Mouse (Mus musculus): ENCODE data around the gene Kmt2e. TPM values are rescaled to one million over a fixed set of nuclear protein-coding genes. Genes with fewer than 3 reads are reported as not detected.
A peak's percentile ranks its signal among the peaks of the same experiment; 100 is the strongest.

The Kmt2e gene
- polyA plus RNA-seq, 2 experiments: 37.3 to 87.2 TPM

- TF ChIP-seq POLR2A (IDR thresholded peaks at IDR 0.05; ENCODE audit: borderline replicate concordance, extremely low read depth, insufficient read depth, insufficient read length): no peak
- H3K27me3 ChIP-seq (ENCODE audit: control insufficient read depth, insufficient read depth, low read length): no peaks in the 10 kb centered on the region
- H3K27ac ChIP-seq (replicated peaks; ENCODE audit: low read depth, low read length): no peak overlapping the region
- no peak for DNase-seq (ENCODE audit: low spot score)
- 81% methylated on average over 1 of the region's 1 CpGs for WGBS
- no peak overlapping the region for H3K4me3 ChIP-seq (replicated peaks; ENCODE audit: low read length)
- peaks cover 32% of the 10 kb centered on the region for H3K36me3 ChIP-seq (ENCODE audit: control insufficient read depth, insufficient read depth, low read length)
- ATAC-seq (ENCODE audit: low FRiP score, low read depth): no peak
- H3K9ac ChIP-seq (ENCODE audit: low read depth, low read length, severe bottlenecking): no peak overlapping the region
- no peak overlapping the region for H3K4me2 ChIP-seq (replicated peaks; ENCODE audit: low read depth, low read length, severe bottlenecking)
- no peaks in the 10 kb centered on the region for H3K9me3 ChIP-seq (ENCODE audit: control insufficient read depth, low read length)
- H3K4me1 ChIP-seq (ENCODE audit: control insufficient read depth, insufficient read depth, low read length): peaks cover 21% of the 10 kb centered on the region
These were observed 6.7 kb upstream of the Kmt2e start for GRCm38 (mm10) chr5:23427501-23427900.

GRCm38 (mm10) chr5:23431070-23431864 is 3.0 kb upstream of the Kmt2e start:
- DNase-seq (ENCODE audit: low spot score): no peak
- Histone ChIP-seq H3K4me3 (replicated peaks; ENCODE audit: low read length) (peak overlapping the region; percentile 82), H3K36me3 (ENCODE audit: control insufficient read depth, insufficient read depth, low read length) (peaks cover 6% of the 10 kb centered on the region), H3K27ac (replicated peaks; ENCODE audit: low read depth, low read length) (no peak overlapping the region), H3K9ac (ENCODE audit: low read depth, low read length, severe bottlenecking) (0 out of 2 replicates have a peak overlapping the region, but pooled peaks have one; percentile 3), H3K27me3 (ENCODE audit: control insufficient read depth, insufficient read depth, low read length) (no peaks in the 10 kb centered on the region), H3K9me3 (ENCODE audit: control insufficient read depth, low read length) (no peaks in the 10 kb centered on the region), H3K4me2 (replicated peaks; ENCODE audit: low read depth, low read length, severe bottlenecking) (peak overlapping the region; percentile 70), H3K4me1 (ENCODE audit: control insufficient read depth, insufficient read depth, low read length) (peaks cover 21% of the 10 kb centered on the region)
- WGBS: 36% methylated on average over 10 of the region's 10 CpGs
- no peak for TF ChIP-seq POLR2A (IDR thresholded peaks at IDR 0.05; ENCODE audit: borderline replicate concordance, extremely low read depth, insufficient read depth, insufficient read length)
- ATAC-seq (ENCODE audit: low FRiP score, low read depth): no peak

- WGBS: 4% methylated on average over 10 of the region's 10 CpGs
- no peaks in the 10 kb centered on the region for H3K27me3 ChIP-seq (ENCODE audit: control insufficient read depth, insufficient read depth, low read length)
These were observed 2.1 kb upstream of the Kmt2e start for GRCm38 (mm10) chr5:23431948-23432707.

GRCm38 (mm10) chr5:23432708-23433645 is 1.3 kb upstream of the Kmt2e start:
- under 1% methylated on average over 55 of the region's 61 CpGs for WGBS
- Histone ChIP-seq H3K4me2 (replicated peaks; ENCODE audit: low read depth, low read length, severe bottlenecking) (peak overlapping the region; percentile 70), H3K4me3 (replicated peaks; ENCODE audit: low read length) (peak overlapping the region; percentile 82), H3K27me3 (ENCODE audit: control insufficient read depth, insufficient read depth, low read length) (no peaks in the 10 kb centered on the region), H3K36me3 (ENCODE audit: control insufficient read depth, insufficient read depth, low read length) (no peaks in the 10 kb centered on the region), H3K9ac (ENCODE audit: low read depth, low read length, severe bottlenecking) (peak overlapping the region; percentile 99), H3K4me1 (ENCODE audit: control insufficient read depth, insufficient read depth, low read length) (peaks cover 31% of the 10 kb centered on the region), H3K27ac (replicated peaks; ENCODE audit: low read depth, low read length) (peak overlapping the region; percentile 100), H3K9me3 (ENCODE audit: control insufficient read depth, low read length) (no peaks in the 10 kb centered on the region)
- no peak for TF ChIP-seq POLR2A (IDR thresholded peaks at IDR 0.05; ENCODE audit: borderline replicate concordance, extremely low read depth, insufficient read depth, insufficient read length)
- ATAC-seq (ENCODE audit: low FRiP score, low read depth): peak; percentile 93
- DNase-seq (ENCODE audit: low spot score): peak; percentile 97

More at GRCm38 (mm10) chr5:23431948-23432707, 2.1 kb upstream of the Kmt2e start:
- H3K4me2 ChIP-seq (replicated peaks; ENCODE audit: low read depth, low read length, severe bottlenecking): peak overlapping the region; percentile 70
- H3K9ac ChIP-seq (ENCODE audit: low read depth, low read length, severe bottlenecking): peak overlapping the region; percentile 99
- no peak for DNase-seq (ENCODE audit: low spot score)
- TF ChIP-seq POLR2A (IDR thresholded peaks at IDR 0.05; ENCODE audit: borderline replicate concordance, extremely low read depth, insufficient read depth, insufficient read length): no peak
- peak overlapping the region; percentile 82 for H3K4me3 ChIP-seq (replicated peaks; ENCODE audit: low read length)
- peaks cover 25% of the 10 kb centered on the region for H3K4me1 ChIP-seq (ENCODE audit: control insufficient read depth, insufficient read depth, low read length)
- H3K27ac ChIP-seq (replicated peaks; ENCODE audit: low read depth, low read length): peak overlapping the region; percentile 100
- H3K9me3 ChIP-seq (ENCODE audit: control insufficient read depth, low read length): no peaks in the 10 kb centered on the region
- peaks cover 5% of the 10 kb centered on the region for H3K36me3 ChIP-seq (ENCODE audit: control insufficient read depth, insufficient read depth, low read length)
- no peak for ATAC-seq (ENCODE audit: low FRiP score, low read depth)

Measured in limb, embryonic 14.5 days (tissue).